ENCODE assay signal across 17 mouse cellular contexts in genomic region chr4:104939535-104939934, GRCm38 (mm10). TPM values are rescaled to one million over a fixed set of nuclear protein-coding genes. Genes with fewer than 3 reads are reported as not detected.
"Had no signal": no experiment of that assay in that cellular context is flagged by ENCODE, and none has a peak within 500 bp of the region (broad histone marks: within the 10 kb centered on the region; RNA-seq: fewer than 3 reads in every experiment).

No protein-coding gene starts in this region.

- DNase-seq: gastrocnemius, adult 2 months; gastrocnemius, postnatal 10 days; gastrocnemius, postnatal 36 days; heart, adult 18-20 months; heart, postnatal 10 days; kidney, adult 11 months; kidney, adult 2 months; kidney, adult 9 months; kidney, postnatal 14 days; kidney, postnatal 36 days; layer of hippocampus, adult 9-11 months; layer of hippocampus, postnatal 36 days; left cerebral cortex, postnatal 4 days had no signal

- ATAC-seq: hindbrain, postnatal 0 days; intestine, embryonic 16.5 days; liver, embryonic 12.5 days had no signal

RNA-seq across cellular contexts. Expression of gene Fyb2, which starts 26.3 kb away (rescaled TPM):
- total RNA-seq: heart, adult 18-20 months; hematopoietic stem cell, adult 5-6 weeks had no signal
